Mouse (Mus musculus) embryonic facial prominence, embryonic 12.5 days (tissue): ENCODE measurements around the gene Eef2kmt. TPM values are rescaled to one million over a fixed set of nuclear protein-coding genes. Genes with fewer than 3 reads are reported as not detected.

Experiments
- ATAC-seq: fragments of 200-750 bp; cut with Nextera tagmentation; 2 replicates; pipeline ENCODE4 v1.8.0; 2017; ENCODE audit not compliant: insufficient number of reproducible peaks, insufficient read depth, low FRiP score, low TSS enrichment
- H3K27ac ChIP-seq: fragments of 300-500 bp; sonication (generic); 2 replicates; pipeline ENCODE4 v1.5.1; 2016; ENCODE audit warnings: mild to moderate bottlenecking
- H3K27me3 ChIP-seq: fragments of 300-500 bp; sonication (generic); 2 replicates; pipeline ENCODE4 v1.6.1; 2016; ENCODE audit warnings: mild to moderate bottlenecking, moderate library complexity
- H3K36me3 ChIP-seq: fragments of 300-500 bp; sonication (generic); 2 replicates; pipeline ENCODE4 v1.6.1; 2016; ENCODE audit warnings: mild to moderate bottlenecking
- H3K4me1 ChIP-seq: fragments of 300-500 bp; sonication (generic); 2 replicates; pipeline ENCODE4 v1.6.1; 2016
- H3K4me2 ChIP-seq: fragments of 300-500 bp; sonication (generic); replicated peaks from 2 replicates; pipeline ENCODE4 v1.6.1; 2016; ENCODE audit warnings: mild to moderate bottlenecking, moderate library complexity
- H3K4me3 ChIP-seq: fragments of 300-500 bp; sonication (generic); 2 replicates; pipeline ENCODE4 v1.5.1; 2016; ENCODE audit warnings: mild to moderate bottlenecking
- H3K9ac ChIP-seq: fragments of 300-500 bp; sonication (generic); 2 replicates; pipeline ENCODE4 v1.6.1; 2016; ENCODE audit warnings: mild to moderate bottlenecking, moderate library complexity
- H3K9me3 ChIP-seq: fragments of 300-500 bp; sonication (generic); 2 replicates; pipeline ENCODE4 v1.6.1; 2016; ENCODE audit warnings: mild to moderate bottlenecking, moderate library complexity
- WGBS: fragments of 180-500 bp; shearing (Covaris S2); methylation state at CpG from one replicate; pipeline ENCODE4 v1.1.7; 2016; 5-methylcytosine and 5-hydroxymethylcytosine counted together
- polyA plus RNA-seq: library from polyadenylated mRNA; unstranded; fragments of >200 nt; fragmentation: Nextera tagmentation; extraction: Ambion mirVana; gene quantifications from 2 replicates; pipeline ENCODE4 v1.2.1, GENCODE M21; 2016

The Eef2kmt gene
- polyA plus RNA-seq, 1 experiment from 2014 or later, result 15.3 TPM

GRCm38 (mm10) chr16:5217341-5218133 lies 38.2 kb downstream of the Eef2kmt start:
- no peaks in the 10 kb centered on the region for H3K36me3 ChIP-seq
- H3K9ac ChIP-seq, result no peak overlapping the region
- no peak overlapping the region for H3K27ac ChIP-seq
- no peaks in the 10 kb centered on the region for H3K27me3 ChIP-seq
- no peak overlapping the region for H3K4me2 ChIP-seq
- WGBS, result 67% methylated on average over 5 of the region's 5 CpGs
- no peaks in the 10 kb centered on the region for H3K9me3 ChIP-seq
- H3K4me1 ChIP-seq, result no peaks in the 10 kb centered on the region
- no peak overlapping the region for H3K4me3 ChIP-seq
- ATAC-seq, result no peak

- Histone ChIP-seq H3K9ac (no peak overlapping the region), H3K4me1 (no peaks in the 10 kb centered on the region), H3K4me2 (no peak overlapping the region), H3K27me3 (no peaks in the 10 kb centered on the region), H3K4me3 (no peak overlapping the region), H3K36me3 (no peaks in the 10 kb centered on the region), H3K9me3 (no peaks in the 10 kb centered on the region), H3K27ac (no peak overlapping the region)
- no peak for ATAC-seq
- WGBS, result 66% methylated on average over 6 of the region's 6 CpGs
Measured at GRCm38 (mm10) chr16:5216686-5217085, 39.1 kb downstream of the Eef2kmt start.

GRCm38 (mm10) chr16:5214126-5214525 lies 41.7 kb downstream of the Eef2kmt start:
- Histone ChIP-seq H3K4me2 (no peak overlapping the region), H3K36me3 (no peaks in the 10 kb centered on the region), H3K27me3 (no peaks in the 10 kb centered on the region), H3K4me1 (no peaks in the 10 kb centered on the region), H3K9me3 (no peaks in the 10 kb centered on the region), H3K27ac (no peak overlapping the region), H3K4me3 (no peak overlapping the region), H3K9ac (no peak overlapping the region)
- 89% methylated on average over 2 of the region's 2 CpGs for WGBS
- no peak for ATAC-seq

- H3K9ac ChIP-seq, result no peak overlapping the region
- 79% methylated on average over 3 of the region's 3 CpGs for WGBS
- H3K4me3 ChIP-seq, result no peak overlapping the region
- H3K4me2 ChIP-seq, result no peak overlapping the region
- H3K27me3 ChIP-seq, result no peaks in the 10 kb centered on the region
- no peak for ATAC-seq
- H3K4me1 ChIP-seq, result no peaks in the 10 kb centered on the region
- H3K27ac ChIP-seq, result no peak overlapping the region
- H3K36me3 ChIP-seq, result no peaks in the 10 kb centered on the region
- no peaks in the 10 kb centered on the region for H3K9me3 ChIP-seq
Measured at GRCm38 (mm10) chr16:5212150-5212549, 43.6 kb downstream of the Eef2kmt start.

- WGBS, result 77% methylated on average over 2 of the region's 2 CpGs
Measured at GRCm38 (mm10) chr16:5210365-5210764, 45.4 kb downstream of the Eef2kmt start.

GRCm38 (mm10) chr16:5206051-5206450 lies 49.7 kb downstream of the Eef2kmt start:
- Histone ChIP-seq H3K4me1 (peaks cover 7% of the 10 kb centered on the region), H3K4me2 (no peak overlapping the region), H3K27ac (no peak overlapping the region), H3K4me3 (no peak overlapping the region), H3K9ac (no peak overlapping the region), H3K9me3 (no peaks in the 10 kb centered on the region), H3K36me3 (no peaks in the 10 kb centered on the region), H3K27me3 (no peaks in the 10 kb centered on the region)
- ATAC-seq, result no peak
- 72% methylated on average over 5 of the region's 5 CpGs for WGBS

More at GRCm38 (mm10) chr16:5210365-5210764, 45.4 kb downstream of the Eef2kmt start:
- Histone ChIP-seq H3K36me3 (no peaks in the 10 kb centered on the region), H3K9ac (no peak overlapping the region), H3K4me1 (no peaks in the 10 kb centered on the region), H3K4me2 (no peak overlapping the region), H3K27me3 (no peaks in the 10 kb centered on the region), H3K9me3 (no peaks in the 10 kb centered on the region), H3K27ac (no peak overlapping the region), H3K4me3 (no peak overlapping the region)
- ATAC-seq, result no peak

- H3K36me3 ChIP-seq, result no peaks in the 10 kb centered on the region
- H3K9ac ChIP-seq, result no peak overlapping the region
- H3K27me3 ChIP-seq, result no peaks in the 10 kb centered on the region
- H3K4me2 ChIP-seq, result no peak overlapping the region
- no peak overlapping the region for H3K27ac ChIP-seq
- peaks cover 7% of the 10 kb centered on the region for H3K4me1 ChIP-seq
- no peak overlapping the region for H3K4me3 ChIP-seq
- H3K9me3 ChIP-seq, result no peaks in the 10 kb centered on the region
- 86% methylated on average over 5 of the region's 5 CpGs for WGBS
- no peak for ATAC-seq
Measured at GRCm38 (mm10) chr16:5205431-5205970, 50.3 kb downstream of the Eef2kmt start.

GRCm38 (mm10) chr16:5203668-5204433 lies 51.9 kb downstream of the Eef2kmt start, which contains the start of gene Nagpa:
Gene Nagpa (minus strand): TSS chr16:5204012.
- Histone ChIP-seq H3K9ac (peak within 1 kb of the TSS; percentile 66), H3K27me3 (no peaks in the 10 kb centered on the region), H3K4me1 (peaks cover 7% of the 10 kb centered on the region), H3K9me3 (no peaks in the 10 kb centered on the region), H3K36me3 (no peaks in the 10 kb centered on the region), H3K27ac (no peak within 1 kb of the TSS), H3K4me2 (peak within 1 kb of the TSS; percentile 98), H3K4me3 (peak within 1 kb of the TSS; percentile 86)
- WGBS, result 4% methylated on average over 40 of the region's 40 CpGs
- peak; percentile 80 for ATAC-seq

- no peaks in the 10 kb centered on the region for H3K27me3 ChIP-seq
- H3K4me2 ChIP-seq, result peak overlapping the region; percentile 98
- H3K9ac ChIP-seq, result peak overlapping the region; percentile 66
- no peak overlapping the region for H3K27ac ChIP-seq
- 0 out of 2 replicates have a peak, but pooled peaks cover 6% of the 10 kb centered on the region for H3K36me3 ChIP-seq
- ATAC-seq, result peak; percentile 30; the same call in 1 of the 2 replicates
- WGBS, result 1% methylated on average over 36 of the region's 36 CpGs
- peaks cover 7% of the 10 kb centered on the region for H3K4me1 ChIP-seq
- H3K9me3 ChIP-seq, result no peaks in the 10 kb centered on the region
- peak overlapping the region; percentile 86 for H3K4me3 ChIP-seq
Measured at GRCm38 (mm10) chr16:5203200-5203599, 52.6 kb downstream of the Eef2kmt start.

GRCm38 (mm10) chr16:5202681-5203080 lies 53.1 kb downstream of the Eef2kmt start:
- Histone ChIP-seq H3K4me3 (peak overlapping the region; percentile 86), H3K4me2 (peak overlapping the region; percentile 98), H3K27me3 (no peaks in the 10 kb centered on the region), H3K4me1 (peaks cover 7% of the 10 kb centered on the region), H3K36me3 (0 out of 2 replicates have a peak, but pooled peaks cover 7% of the 10 kb centered on the region), H3K9me3 (no peaks in the 10 kb centered on the region), H3K9ac (no peak overlapping the region), H3K27ac (no peak overlapping the region)
- 16% methylated on average over 4 of the region's 4 CpGs for WGBS
- ATAC-seq, result no peak

- Histone ChIP-seq H3K4me3 (no peak overlapping the region), H3K36me3 (0 out of 2 replicates have a peak, but pooled peaks cover 9% of the 10 kb centered on the region), H3K27me3 (no peaks in the 10 kb centered on the region), H3K4me1 (no peaks in the 10 kb centered on the region), H3K9ac (no peak overlapping the region), H3K27ac (no peak overlapping the region), H3K9me3 (no peaks in the 10 kb centered on the region), H3K4me2 (no peak overlapping the region)
- no peak for ATAC-seq
- WGBS, result 33% methylated on average over 6 of the region's 6 CpGs
Measured at GRCm38 (mm10) chr16:5195080-5195479, 60.7 kb downstream of the Eef2kmt start.
